Mouse (Mus musculus) liver, embryonic 15.5 days (tissue): Measurements from ENCODE around the gene Trpv3. TPM values are rescaled to one million over a fixed set of nuclear protein-coding genes. Genes with fewer than 3 reads are reported as not detected.

Source experiments
- ATAC-seq: fragments of 200-750 bp; cut with Nextera tagmentation; 2 replicates; pipeline ENCODE4 v1.8.0; 2017; ENCODE audit warnings: moderate number of reproducible peaks, mild to moderate bottlenecking, moderate library complexity; ENCODE audit not compliant: insufficient read depth
- H3K27ac ChIP-seq: fragments of 300-500 bp; sonication (generic); replicated peaks from 2 replicates; pipeline ENCODE4 v1.5.1; 2015; ENCODE audit warnings: mild to moderate bottlenecking, inconsistent platforms
- H3K27me3 ChIP-seq: fragments of 300-500 bp; sonication (generic); 2 replicates; pipeline ENCODE4 v1.6.1; 2015; ENCODE audit warnings: mild to moderate bottlenecking, inconsistent platforms
- H3K36me3 ChIP-seq: fragments of 300-500 bp; sonication (generic); replicated peaks from 2 replicates; pipeline ENCODE4 v1.6.1; 2015; ENCODE audit warnings: moderate library complexity, mild to moderate bottlenecking, inconsistent platforms
- H3K4me1 ChIP-seq: fragments of 300-500 bp; sonication (generic); replicated peaks from 2 replicates; pipeline ENCODE4 v1.6.1; 2015; ENCODE audit warnings: inconsistent platforms
- H3K4me2 ChIP-seq: fragments of 300-500 bp; sonication (generic); 2 replicates; pipeline ENCODE4 v1.6.1; 2015; ENCODE audit warnings: moderate library complexity, mild to moderate bottlenecking, inconsistent platforms
- H3K4me3 ChIP-seq: fragments of 300-500 bp; sonication (generic); replicated peaks from 2 replicates; pipeline ENCODE4 v1.5.1; 2015; ENCODE audit warnings: mild to moderate bottlenecking, inconsistent platforms
- H3K9ac ChIP-seq: fragments of 300-500 bp; sonication (generic); 2 replicates; pipeline ENCODE4 v1.6.1; 2015; ENCODE audit warnings: moderate library complexity, mild to moderate bottlenecking, inconsistent platforms
- H3K9me3 ChIP-seq: fragments of 300-500 bp; sonication (generic); replicated peaks from 2 replicates; pipeline ENCODE4 v1.6.1; 2016; ENCODE audit warnings: inconsistent platforms
- WGBS: fragments of 180-500 bp; shearing (Covaris S2); methylation state at CpG from one replicate; pipeline ENCODE4 v1.1.7; 2015; ENCODE audit warnings: mixed read lengths; ENCODE audit not compliant: insufficient replicate concordance; 5-methylcytosine and 5-hydroxymethylcytosine counted together
- polyA plus RNA-seq: library from polyadenylated mRNA; unstranded; fragments of >200 nt; fragmentation: Nextera tagmentation; extraction: Ambion mirVana; gene quantifications from 2 replicates; pipeline ENCODE4 v1.2.1, GENCODE M21; 2015

Trpv3 gene
- 0.02 TPM in 2 replicates for polyA plus RNA-seq

- no peak within 1 kb of the TSS for H3K4me2 ChIP-seq
- no peaks in the 10 kb centered on the region for H3K9me3 ChIP-seq
- ATAC-seq, result no peak
- H3K9ac ChIP-seq, result no peak within 1 kb of the TSS
- no peaks in the 10 kb centered on the region for H3K4me1 ChIP-seq
- H3K27me3 ChIP-seq, result no peaks in the 10 kb centered on the region
- 75% methylated on average over 7 of the region's 7 CpGs for WGBS
- H3K27ac ChIP-seq, result no peak within 1 kb of the TSS
- no peak within 1 kb of the TSS for H3K4me3 ChIP-seq
- H3K36me3 ChIP-seq, result no peaks in the 10 kb centered on the region
Observed at GRCm38 (mm10) chr11:73267267-73267666, at the start of gene Trpv3. Gene Trpv3 (plus strand): TSS chr11:73267388.

- ATAC-seq, result no peak
- H3K4me3 ChIP-seq, result no peak overlapping the region
- no peaks in the 10 kb centered on the region for H3K9me3 ChIP-seq
- peaks cover 3% of the 10 kb centered on the region; the same call in 1 of the 2 replicates for H3K36me3 ChIP-seq
- no peak overlapping the region for H3K4me2 ChIP-seq
- 34% methylated on average over 2 of the region's 2 CpGs for WGBS
- H3K9ac ChIP-seq, result no peak overlapping the region
- H3K27me3 ChIP-seq, result no peaks in the 10 kb centered on the region
- no peak overlapping the region for H3K27ac ChIP-seq
- H3K4me1 ChIP-seq, result no peaks in the 10 kb centered on the region
Observed at GRCm38 (mm10) chr11:73219671-73220070, 47.5 kb upstream of the Trpv3 start.

GRCm38 (mm10) chr11:73220651-73221050, 46.5 kb upstream of the Trpv3 start:
- Histone ChIP-seq H3K4me2 (no peak overlapping the region), H3K36me3 (peaks cover 3% of the 10 kb centered on the region; the same call in 1 of the 2 replicates), H3K9me3 (no peaks in the 10 kb centered on the region), H3K4me3 (no peak overlapping the region), H3K27me3 (no peaks in the 10 kb centered on the region), H3K27ac (no peak overlapping the region), H3K9ac (no peak overlapping the region), H3K4me1 (no peaks in the 10 kb centered on the region)
- no peak for ATAC-seq
- WGBS, result 69% methylated on average over 1 of the region's 1 CpGs

- no peak for ATAC-seq
- H3K4me2 ChIP-seq, result no peak overlapping the region
- WGBS, result 25% methylated on average over 5 of the region's 5 CpGs
Observed at GRCm38 (mm10) chr11:73222846-73223245, 44.3 kb upstream of the Trpv3 start.

GRCm38 (mm10) chr11:73223966-73224365, 43.2 kb upstream of the Trpv3 start:
- Histone ChIP-seq H3K27ac (no peak overlapping the region), H3K4me3 (no peak overlapping the region), H3K36me3 (no peaks in the 10 kb centered on the region; the same call in 1 of the 2 replicates), H3K9me3 (no peaks in the 10 kb centered on the region), H3K4me1 (no peaks in the 10 kb centered on the region), H3K4me2 (no peak overlapping the region), H3K27me3 (no peaks in the 10 kb centered on the region), H3K9ac (no peak overlapping the region)
- no peak for ATAC-seq
- WGBS, result 40% methylated on average over 2 of the region's 2 CpGs

More at GRCm38 (mm10) chr11:73222846-73223245, 44.3 kb upstream of the Trpv3 start:
- Histone ChIP-seq H3K9me3 (no peaks in the 10 kb centered on the region), H3K4me1 (no peaks in the 10 kb centered on the region), H3K27me3 (no peaks in the 10 kb centered on the region), H3K36me3 (peaks cover 3% of the 10 kb centered on the region; the same call in 1 of the 2 replicates), H3K9ac (no peak overlapping the region), H3K27ac (no peak overlapping the region), H3K4me3 (no peak overlapping the region)

- Histone ChIP-seq H3K4me3 (no peak overlapping the region), H3K27me3 (no peaks in the 10 kb centered on the region), H3K27ac (no peak overlapping the region), H3K4me2 (no peak overlapping the region), H3K9ac (no peak overlapping the region), H3K36me3 (no peaks in the 10 kb centered on the region), H3K4me1 (no peaks in the 10 kb centered on the region), H3K9me3 (no peaks in the 10 kb centered on the region)
- WGBS, result 64% methylated on average over 6 of the region's 6 CpGs
- no peak for ATAC-seq
Observed at GRCm38 (mm10) chr11:73225856-73226255, 41.3 kb upstream of the Trpv3 start.

- Histone ChIP-seq H3K4me3 (no peak overlapping the region), H3K4me1 (no peaks in the 10 kb centered on the region), H3K27me3 (no peaks in the 10 kb centered on the region), H3K9me3 (no peaks in the 10 kb centered on the region), H3K4me2 (no peak overlapping the region), H3K9ac (no peak overlapping the region), H3K27ac (no peak overlapping the region), H3K36me3 (no peaks in the 10 kb centered on the region)
- 52% methylated on average over 5 of the region's 5 CpGs for WGBS
- no peak for ATAC-seq
Observed at GRCm38 (mm10) chr11:73228881-73229280, 38.3 kb upstream of the Trpv3 start.

- no peaks in the 10 kb centered on the region for H3K9me3 ChIP-seq
- H3K27me3 ChIP-seq, result no peaks in the 10 kb centered on the region
- H3K27ac ChIP-seq, result no peak overlapping the region
- H3K4me2 ChIP-seq, result no peak overlapping the region
- no peak overlapping the region for H3K9ac ChIP-seq
- no peaks in the 10 kb centered on the region for H3K4me1 ChIP-seq
- ATAC-seq, result no peak
- H3K4me3 ChIP-seq, result no peak overlapping the region
- 56% methylated on average over 5 of the region's 5 CpGs for WGBS
- H3K36me3 ChIP-seq, result no peaks in the 10 kb centered on the region
Observed at GRCm38 (mm10) chr11:73230081-73230480, 37.1 kb upstream of the Trpv3 start.

- H3K9me3 ChIP-seq, result no peaks in the 10 kb centered on the region
- H3K4me1 ChIP-seq, result no peaks in the 10 kb centered on the region
- no peak overlapping the region for H3K9ac ChIP-seq
- 39% methylated on average over 2 of the region's 2 CpGs for WGBS
- H3K27ac ChIP-seq, result no peak overlapping the region
- no peak for ATAC-seq
- H3K36me3 ChIP-seq, result no peaks in the 10 kb centered on the region
- no peak overlapping the region for H3K4me3 ChIP-seq
- no peaks in the 10 kb centered on the region for H3K27me3 ChIP-seq
- H3K4me2 ChIP-seq, result no peak overlapping the region
Observed at GRCm38 (mm10) chr11:73232513-73232912, 34.7 kb upstream of the Trpv3 start.

GRCm38 (mm10) chr11:73233992-73234391, 33.2 kb upstream of the Trpv3 start, which contains the start of gene Trpv1:
Gene Trpv1 (plus strand): TSS chr11:73234292.
- no peaks in the 10 kb centered on the region for H3K4me1 ChIP-seq
- no peak within 1 kb of the TSS for H3K4me2 ChIP-seq
- ATAC-seq, result no peak
- 51% methylated on average over 5 of the region's 5 CpGs for WGBS
- no peak within 1 kb of the TSS for H3K27ac ChIP-seq
- H3K9ac ChIP-seq, result no peak within 1 kb of the TSS
- no peaks in the 10 kb centered on the region for H3K36me3 ChIP-seq
- no peaks in the 10 kb centered on the region for H3K27me3 ChIP-seq
- H3K4me3 ChIP-seq, result no peak within 1 kb of the TSS
- no peaks in the 10 kb centered on the region for H3K9me3 ChIP-seq

GRCm38 (mm10) chr11:73235990-73236701, 31.0 kb upstream of the Trpv3 start:
- H3K4me1 ChIP-seq, result no peaks in the 10 kb centered on the region
- H3K4me2 ChIP-seq, result no peak overlapping the region
- H3K9me3 ChIP-seq, result no peaks in the 10 kb centered on the region
- H3K36me3 ChIP-seq, result no peaks in the 10 kb centered on the region
- H3K27ac ChIP-seq, result no peak overlapping the region
- 20% methylated on average over 5 of the region's 5 CpGs for WGBS
- no peak overlapping the region for H3K9ac ChIP-seq
- no peak overlapping the region for H3K4me3 ChIP-seq
- H3K27me3 ChIP-seq, result no peaks in the 10 kb centered on the region
- no peak for ATAC-seq

GRCm38 (mm10) chr11:73236731-73237130, 30.5 kb upstream of the Trpv3 start:
- H3K9me3 ChIP-seq, result no peaks in the 10 kb centered on the region
- H3K4me3 ChIP-seq, result no peak overlapping the region
- no peaks in the 10 kb centered on the region for H3K36me3 ChIP-seq
- H3K4me2 ChIP-seq, result no peak overlapping the region
- H3K27me3 ChIP-seq, result no peaks in the 10 kb centered on the region
- ATAC-seq, result no peak
- H3K27ac ChIP-seq, result no peak overlapping the region
- 50% methylated on average over 3 of the region's 3 CpGs for WGBS
- H3K9ac ChIP-seq, result no peak overlapping the region
- no peaks in the 10 kb centered on the region for H3K4me1 ChIP-seq
